Mouse (Mus musculus) embryonic facial prominence, embryonic 11.5 days (tissue): ENCODE measurements around the gene Pex5. TPM values are rescaled to one million over a fixed set of nuclear protein-coding genes. Genes with fewer than 3 reads are reported as not detected.
A peak's percentile ranks its signal among the peaks of the same experiment; 100 is the strongest.

Experiments
- ATAC-seq: fragments of 200-750 bp; cut with Nextera tagmentation; replicated peaks from 2 replicates; pipeline ENCODE4 v1.8.0; 2017; ENCODE audit warnings: low read depth; ENCODE audit not compliant: insufficient number of reproducible peaks, low FRiP score, low TSS enrichment
- DNase-seq: peaks from one replicate; pipeline ENCODE4 v3.0.0-alpha.2; 2015; ENCODE audit warnings: low spot score
- H3K27ac ChIP-seq: fragments of 300-500 bp; sonication (generic); replicated peaks from 2 replicates; pipeline ENCODE4 v1.5.1; 2014; ENCODE audit warnings: mild to moderate bottlenecking, low read depth, low read length, control low read depth
- H3K27me3 ChIP-seq: fragments of 300-500 bp; sonication (generic); 2 replicates; pipeline ENCODE4 v1.6.1; 2014; ENCODE audit warnings: mild to moderate bottlenecking, low read length, moderate library complexity, mixed read lengths; ENCODE audit not compliant: control insufficient read depth, insufficient read depth
- H3K36me3 ChIP-seq: fragments of 300-500 bp; sonication (generic); replicated peaks from 2 replicates; pipeline ENCODE4 v1.6.1; 2014; ENCODE audit warnings: low read depth, mild to moderate bottlenecking, low read length, moderate library complexity, mixed read lengths; ENCODE audit not compliant: control insufficient read depth, insufficient read depth
- H3K4me1 ChIP-seq: fragments of 300-500 bp; sonication (generic); 2 replicates; pipeline ENCODE4 v1.6.1; 2014; ENCODE audit warnings: low read length, mixed read lengths; ENCODE audit not compliant: control insufficient read depth, insufficient read depth
- H3K4me2 ChIP-seq: fragments of 300-500 bp; sonication (generic); 2 replicates; pipeline ENCODE4 v1.6.1; 2014; ENCODE audit warnings: low read depth, mild to moderate bottlenecking, control low read depth, low read length, moderate library complexity
- H3K4me3 ChIP-seq: fragments of 300-500 bp; sonication (generic); 2 replicates; pipeline ENCODE4 v1.5.1; 2014; ENCODE audit warnings: low read depth, low read length, control low read depth
- H3K9ac ChIP-seq: fragments of 300-500 bp; sonication (generic); replicated peaks from 2 replicates; pipeline ENCODE4 v1.6.1; 2014; ENCODE audit warnings: mild to moderate bottlenecking, control low read depth, low read length
- H3K9me3 ChIP-seq: fragments of 300-500 bp; sonication (generic); replicated peaks from 2 replicates; pipeline ENCODE4 v1.6.1; 2016; ENCODE audit warnings: mild to moderate bottlenecking, low read length, inconsistent platforms, mixed read lengths; ENCODE audit not compliant: control insufficient read depth
- WGBS: fragments of 180-500 bp; shearing (Covaris S2); extraction: QIAGEN DNeasy Blood & Tissue Kit; methylation state at CpG from one replicate; pipeline ENCODE4 v1.1.7; 2014; 5-methylcytosine and 5-hydroxymethylcytosine counted together
- polyA plus RNA-seq: library from polyadenylated mRNA; unstranded; fragments of >200 nt; fragmentation: Nextera tagmentation; extraction: Ambion mirVana; gene quantifications from 2 replicates; pipeline ENCODE4 v1.2.1, GENCODE M21; 2014

Pex5 gene
- polyA plus RNA-seq, 1 experiment from 2014 or later = 38.5 TPM

- Histone ChIP-seq H3K27ac (no peak overlapping the region), H3K9me3 (no peaks in the 10 kb centered on the region), H3K36me3 (no peaks in the 10 kb centered on the region), H3K9ac (no peak overlapping the region), H3K27me3 (no peaks in the 10 kb centered on the region), H3K4me1 (no peaks in the 10 kb centered on the region), H3K4me3 (no peak overlapping the region), H3K4me2 (no peak overlapping the region)
- ATAC-seq (no peak), DNase-seq (no peak)
- WGBS = 72% methylated on average over 5 of the region's 5 CpGs
These were observed 20.3 kb upstream of the Pex5 start for GRCm38 (mm10) chr6:124435173-124435572.

- Histone ChIP-seq H3K4me3 (no peak overlapping the region), H3K9ac (no peak overlapping the region), H3K4me2 (no peak overlapping the region), H3K9me3 (no peaks in the 10 kb centered on the region), H3K4me1 (no peaks in the 10 kb centered on the region), H3K27ac (no peak overlapping the region), H3K27me3 (no peaks in the 10 kb centered on the region), H3K36me3 (no peaks in the 10 kb centered on the region)
- ATAC-seq = no peak
- no peak for DNase-seq
- 89% methylated on average over 8 of the region's 8 CpGs for WGBS
These were observed 18.9 kb upstream of the Pex5 start for GRCm38 (mm10) chr6:124433688-124434324.

DNA sequence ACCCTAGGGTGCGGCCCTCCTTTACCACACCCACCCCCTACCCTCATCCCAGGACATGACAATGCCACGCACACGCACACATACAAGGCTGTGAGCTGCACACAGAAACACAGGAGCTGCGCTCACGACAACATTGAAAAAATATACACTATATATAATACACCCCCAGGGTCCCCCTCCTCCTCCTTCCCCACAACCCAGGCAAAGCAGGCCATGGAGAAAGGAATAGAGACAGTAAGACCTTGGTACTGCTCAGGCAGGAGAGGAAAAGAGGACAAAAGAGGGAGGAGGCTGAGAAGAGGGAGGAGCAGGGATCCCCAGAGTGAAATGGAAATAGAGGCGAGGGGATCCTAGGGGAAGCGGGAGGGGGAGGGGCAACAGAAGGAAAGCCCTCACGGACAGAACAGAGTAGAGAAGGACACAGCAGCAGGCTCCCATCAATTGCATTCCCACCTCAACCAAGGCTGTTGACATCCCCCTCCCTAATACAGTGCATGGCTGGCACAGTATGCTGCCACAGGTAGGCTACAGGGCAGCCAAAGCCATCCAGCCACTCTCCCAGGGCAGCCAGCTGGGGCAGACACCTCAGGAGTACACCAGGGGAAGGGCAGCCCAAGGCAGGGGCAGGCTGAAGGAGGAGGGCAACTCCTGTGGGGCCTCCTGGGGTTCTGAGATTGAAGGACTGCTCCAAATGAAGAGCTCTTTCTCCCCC is 16.1 kb upstream of the Pex5 start:
- Histone ChIP-seq H3K4me3 (no peak overlapping the region), H3K9me3 (no peaks in the 10 kb centered on the region), H3K27me3 (no peaks in the 10 kb centered on the region), H3K9ac (no peak overlapping the region), H3K4me1 (no peaks in the 10 kb centered on the region), H3K36me3 (no peaks in the 10 kb centered on the region), H3K27ac (no peak overlapping the region), H3K4me2 (no peak overlapping the region)
- DNase-seq = no peak
- no peak; the same call in 1 of the 2 replicates for ATAC-seq
- WGBS = 41% methylated on average over 8 of the region's 8 CpGs

DNA sequence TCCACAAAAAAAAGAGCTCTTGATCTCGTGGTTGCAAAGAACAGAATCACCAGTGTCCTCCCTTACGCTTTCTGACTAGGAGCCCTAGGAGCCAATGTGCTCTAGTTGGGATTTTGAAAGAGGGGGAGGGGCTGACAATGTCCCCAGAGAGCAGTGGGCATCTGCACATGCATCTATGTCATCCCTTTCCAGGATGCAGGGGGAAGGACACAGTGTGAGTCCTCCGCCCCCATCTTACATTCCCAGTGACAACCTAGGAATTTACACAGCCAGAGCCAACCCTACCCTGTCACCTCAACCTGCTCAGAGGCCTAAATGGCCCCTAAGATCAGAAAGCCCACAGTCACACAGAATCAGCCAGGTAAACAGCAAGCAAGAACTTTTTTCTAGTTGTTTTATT is 15.5 kb upstream of the Pex5 start:
- H3K27me3 ChIP-seq = no peaks in the 10 kb centered on the region
- H3K4me3 ChIP-seq = no peak overlapping the region
- no peaks in the 10 kb centered on the region for H3K9me3 ChIP-seq
- ATAC-seq = peak; percentile 27; the same call in 1 of the 2 replicates
- no peaks in the 10 kb centered on the region for H3K4me1 ChIP-seq
- no peak overlapping the region for H3K4me2 ChIP-seq
- H3K27ac ChIP-seq = no peak overlapping the region
- H3K36me3 ChIP-seq = no peaks in the 10 kb centered on the region
- no peak for DNase-seq
- WGBS = 72% methylated on average over 3 of the region's 3 CpGs
- no peak overlapping the region for H3K9ac ChIP-seq

- WGBS = 69% methylated on average over 6 of the region's 6 CpGs
- no peak for ATAC-seq
- H3K4me3 ChIP-seq = no peak overlapping the region
- H3K9me3 ChIP-seq = no peaks in the 10 kb centered on the region
- H3K4me1 ChIP-seq = no peaks in the 10 kb centered on the region
- no peak for DNase-seq
- H3K4me2 ChIP-seq = no peak overlapping the region
- no peak overlapping the region for H3K27ac ChIP-seq
- no peak overlapping the region for H3K9ac ChIP-seq
- H3K27me3 ChIP-seq = no peaks in the 10 kb centered on the region
- H3K36me3 ChIP-seq = no peaks in the 10 kb centered on the region
These were observed 13.1 kb upstream of the Pex5 start for GRCm38 (mm10) chr6:124427791-124428576.

GRCm38 (mm10) chr6:124427289-124427688 is 12.4 kb upstream of the Pex5 start:
- DNase-seq (no peak), ATAC-seq (no peak)
- Histone ChIP-seq H3K9ac (no peak overlapping the region), H3K4me1 (no peaks in the 10 kb centered on the region), H3K27ac (no peak overlapping the region), H3K9me3 (no peaks in the 10 kb centered on the region), H3K4me3 (no peak overlapping the region), H3K27me3 (no peaks in the 10 kb centered on the region), H3K4me2 (no peak overlapping the region), H3K36me3 (no peaks in the 10 kb centered on the region)
- WGBS = 83% methylated on average over 7 of the region's 7 CpGs

DNA sequence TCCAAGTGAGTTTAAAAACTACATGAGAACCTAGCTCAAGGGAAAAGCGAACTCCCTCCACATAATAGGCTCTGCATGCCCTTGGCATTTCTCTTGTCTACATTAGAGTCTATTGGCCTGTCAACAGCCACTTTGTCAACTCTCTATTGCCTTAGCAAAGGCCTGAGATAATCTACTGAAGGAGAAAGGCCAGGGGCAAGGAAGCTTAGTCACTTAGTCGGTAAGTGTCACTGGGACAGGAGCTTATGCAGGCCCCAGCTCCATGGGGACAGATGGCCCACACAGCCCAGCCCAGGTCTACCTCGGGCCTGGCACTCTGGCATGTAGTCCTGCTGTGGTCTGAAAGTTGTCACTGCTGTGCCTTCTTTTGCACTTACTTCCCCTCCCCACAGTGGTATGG is 11.7 kb upstream of the Pex5 start:
- Histone ChIP-seq H3K9ac (no peak overlapping the region), H3K4me2 (no peak overlapping the region), H3K27me3 (no peaks in the 10 kb centered on the region), H3K4me1 (no peaks in the 10 kb centered on the region), H3K9me3 (no peaks in the 10 kb centered on the region), H3K36me3 (no peaks in the 10 kb centered on the region), H3K4me3 (no peak overlapping the region), H3K27ac (no peak overlapping the region)
- ATAC-seq = no peak
- no peak for DNase-seq
- whole genome bisulfite sequencing = 65% methylated on average over 3 of the region's 3 CpGs

- DNase-seq (no peak), ATAC-seq (no peak)
- Histone ChIP-seq H3K36me3 (no peaks in the 10 kb centered on the region), H3K27ac (no peak overlapping the region), H3K4me2 (no peak overlapping the region), H3K9me3 (no peaks in the 10 kb centered on the region), H3K4me1 (no peaks in the 10 kb centered on the region), H3K27me3 (no peaks in the 10 kb centered on the region), H3K9ac (no peak overlapping the region), H3K4me3 (no peak overlapping the region)
- WGBS = 81% methylated on average over 6 of the region's 6 CpGs
These were observed 10.7 kb upstream of the Pex5 start for GRCm38 (mm10) chr6:124425523-124425922.
